Mouse (Mus musculus) adrenal gland, postnatal 14 days (tissue): ENCODE measurements around the gene Clec1b. TPM values are rescaled to one million over a fixed set of nuclear protein-coding genes. Genes with fewer than 3 reads are reported as not detected.
A peak's percentile ranks its signal among the peaks of the same experiment; 100 is the strongest.

Source experiments
- DNase-seq: peaks from one replicate; pipeline ENCODE4 v3.0.0; 2021; ENCODE audit warnings: mixed read lengths
- total RNA-seq: library from RNA; stranded (reverse); gene quantifications from 2 replicates; pipeline ENCODE4 v1.2.3, GENCODE M21; 2021

Clec1b gene
- total RNA-seq, 1 experiment from 2014 or later, result 3.1 TPM

DNA sequence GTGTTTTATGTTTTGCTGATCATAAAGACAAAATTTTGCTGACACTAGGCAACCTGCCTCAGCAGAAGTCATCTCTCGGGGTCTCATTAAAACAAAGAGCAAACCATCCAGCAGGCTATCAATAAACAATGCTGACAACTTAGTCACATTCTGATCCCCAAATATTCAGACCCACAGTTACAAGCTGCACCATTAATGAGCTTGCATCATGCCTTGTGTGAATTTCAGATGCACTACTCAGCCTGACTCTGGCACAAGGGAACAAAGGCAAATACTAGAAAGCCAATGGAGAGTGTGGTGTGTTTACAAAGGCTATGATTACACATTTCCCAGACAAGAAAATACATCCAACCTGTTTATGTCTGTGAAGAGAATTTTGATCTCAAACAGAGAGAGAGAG, 17.1 kb downstream of the Clec1b start:
- no peak for DNase-seq

- no peak for DNase-seq
Measured at GRCm38 (mm10) chr6:129422311-129422710, 25.2 kb downstream of the Clec1b start.

GRCm38 (mm10) chr6:129423040-129423733, 26.1 kb downstream of the Clec1b start:
- peak; percentile 21 for DNase-seq

DNA sequence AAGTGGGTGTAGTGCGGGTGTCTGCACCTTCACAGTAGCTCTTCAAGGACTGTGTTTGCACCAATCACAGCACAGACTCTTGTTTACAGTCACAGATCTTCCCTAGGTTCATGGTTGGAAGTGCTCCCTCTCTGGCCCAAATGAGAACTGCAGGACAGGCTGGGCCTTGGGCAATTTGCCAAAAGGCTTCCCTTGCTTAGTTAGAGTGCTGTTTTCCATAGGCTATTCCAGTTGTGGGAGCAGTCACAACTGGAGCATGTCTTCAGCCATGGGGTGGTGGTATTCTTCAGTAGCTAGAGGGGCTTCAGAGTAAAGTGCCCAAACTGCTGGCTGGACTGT, 26.6 kb downstream of the Clec1b start:
- peak; percentile 88 for DNase-seq

DNA sequence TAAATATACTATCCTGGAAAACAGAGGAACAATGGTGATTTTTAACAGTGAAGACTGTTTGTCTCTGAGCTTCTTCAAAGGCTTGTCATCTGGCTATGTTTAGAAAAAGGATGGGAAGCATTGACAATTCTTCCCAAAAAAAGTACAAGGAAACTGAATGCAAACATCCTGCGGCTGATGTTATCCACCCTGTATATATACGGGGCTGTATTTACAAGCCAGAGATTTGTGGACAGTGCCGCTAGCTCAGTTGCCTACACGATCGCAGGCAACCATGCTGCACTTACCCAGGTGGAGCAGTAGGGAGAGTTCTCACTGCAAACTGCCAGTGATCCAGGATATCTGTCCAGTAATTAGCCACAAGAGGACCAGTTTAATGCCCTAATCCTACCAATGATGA, 28.1 kb downstream of the Clec1b start:
- DNase-seq, result no peak

DNA sequence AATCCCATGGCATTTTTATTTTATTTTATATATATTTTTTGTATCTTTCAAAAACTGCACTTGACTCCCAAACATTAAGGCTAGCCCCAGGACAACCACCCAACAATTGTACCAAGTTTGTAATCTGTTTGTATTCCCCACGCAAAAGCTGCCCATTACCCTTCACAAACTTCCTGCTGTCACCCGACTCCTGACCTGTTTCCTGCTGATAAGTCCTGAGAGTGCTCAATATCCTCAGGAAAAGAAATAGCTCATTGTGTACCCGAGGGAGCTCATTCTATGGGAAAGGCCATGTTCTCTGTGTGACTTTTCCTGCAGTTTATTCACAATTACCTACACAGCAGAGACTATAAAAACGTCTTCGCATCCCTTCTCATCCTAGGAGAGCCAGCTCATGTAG, 28.7 kb downstream of the Clec1b start:
- DNase-seq, result peak; percentile 37

DNA sequence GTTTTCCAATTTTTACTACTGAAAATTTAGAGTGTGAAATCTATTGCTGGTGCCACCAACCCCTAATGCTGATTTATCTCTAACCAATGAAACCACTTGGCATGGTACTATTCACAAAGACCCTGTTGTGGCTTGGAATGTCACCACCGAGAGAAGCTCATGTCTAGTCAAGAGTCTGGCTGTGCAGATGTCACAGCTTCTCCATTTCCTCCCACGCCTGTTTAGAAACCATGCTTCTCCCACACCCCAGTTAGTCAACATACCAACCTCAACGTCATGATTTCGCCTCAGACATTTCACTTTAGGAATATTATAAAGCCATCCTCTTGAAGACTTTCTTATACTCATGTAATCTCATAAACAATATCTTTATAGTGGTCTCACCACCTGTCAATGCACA, 30.2 kb downstream of the Clec1b start:
- no peak for DNase-seq

DNA sequence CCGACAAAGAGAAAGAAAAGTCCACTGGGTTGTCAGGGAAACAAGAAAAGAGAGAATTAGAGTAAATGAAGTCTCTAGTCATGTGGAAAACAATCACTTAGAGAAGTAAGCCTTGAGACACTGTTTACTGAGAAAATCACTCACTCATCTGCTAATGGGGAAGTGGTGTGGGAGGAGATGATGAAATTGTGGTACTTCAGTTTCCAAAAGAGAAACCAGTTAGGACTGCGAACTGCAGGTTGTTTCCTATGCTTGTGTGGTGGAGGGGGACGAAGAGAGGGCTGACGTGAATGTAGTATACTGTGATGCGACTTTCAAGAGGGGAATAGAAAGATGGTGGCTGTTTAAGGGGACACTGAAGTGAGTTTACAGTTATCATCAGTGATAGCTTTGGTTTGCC, 37.1 kb downstream of the Clec1b start:
- DNase-seq, result no peak

DNA sequence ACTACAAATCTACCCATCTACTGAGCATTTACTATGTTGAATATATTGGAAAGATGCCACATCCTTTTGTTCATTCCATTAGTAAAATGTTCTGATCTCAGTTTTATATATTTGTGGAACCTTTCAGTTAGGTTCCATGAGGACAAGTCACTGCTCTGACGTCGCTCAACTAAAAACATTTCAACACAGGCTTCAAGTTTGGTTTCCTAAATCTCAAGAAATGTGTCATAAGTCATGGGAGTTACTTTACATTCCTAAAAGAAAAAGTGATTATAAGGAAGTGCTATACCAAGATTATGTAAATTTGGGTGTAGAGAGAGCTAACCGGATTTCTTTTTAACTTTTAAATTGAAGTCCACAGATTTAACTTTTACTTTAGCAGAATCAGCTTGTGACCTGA, 38.9 kb downstream of the Clec1b start:
- no peak for DNase-seq

DNA sequence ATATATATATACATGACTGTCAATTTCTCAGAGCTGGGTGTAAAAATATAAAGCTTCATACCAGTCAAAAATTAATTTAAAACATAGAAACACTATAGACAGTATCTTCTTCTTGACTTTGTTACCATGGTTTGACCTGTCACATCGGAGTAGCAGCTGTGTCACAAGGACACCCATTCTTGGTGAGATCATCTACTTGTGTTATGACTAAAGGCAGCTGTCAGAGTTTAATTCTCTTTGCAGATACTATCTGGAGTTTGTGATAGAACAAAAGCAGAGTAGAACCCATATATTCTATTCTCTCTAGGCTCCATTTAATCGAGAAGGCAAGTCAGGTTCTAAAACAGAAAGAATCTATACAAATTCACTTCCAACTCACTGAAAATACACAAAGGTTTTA, 40.9 kb downstream of the Clec1b start:
- DNase-seq, result no peak

DNA sequence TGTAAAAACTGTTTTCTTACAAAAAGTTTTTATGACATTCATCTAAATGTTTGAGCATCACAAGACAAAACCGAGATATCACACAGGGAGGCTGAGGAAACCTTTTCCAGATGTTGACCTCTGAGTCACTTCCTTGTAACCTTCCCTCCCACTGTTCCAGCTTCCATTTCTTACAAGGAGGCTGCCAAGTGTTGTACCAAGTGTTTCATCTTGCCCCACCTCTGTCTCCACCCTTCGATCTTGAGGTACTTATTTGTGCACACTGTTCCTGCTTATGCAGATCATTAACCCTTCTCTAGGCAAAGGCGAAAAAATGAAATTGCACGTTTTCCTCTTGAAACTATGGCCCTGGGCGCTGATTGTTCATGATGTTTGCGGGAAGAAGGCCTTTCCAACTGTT, 52.6 kb downstream of the Clec1b start:
- no peak for DNase-seq

GRCm38 (mm10) chr6:129451411-129452039, 54.4 kb downstream of the Clec1b start, which contains the start of gene Clec1a:
Clec1a (minus strand) TSS chr6:129452000.
- peak; percentile 40 for DNase-seq

Other genes starting within 250 kb of the Clec1b start
- 86.4 and 109 TPM in 2 replicates for gene Clec2d, start 216.7 kb upstream of the Clec1b start, total RNA-seq
- gene Cd69, start 121.9 kb upstream of the Clec1b start, total RNA-seq, result 0.56 and 4.0 TPM in 2 replicates
- not detected in 2 replicates for gene 4922502D21Rik, start 65.5 kb upstream of the Clec1b start, total RNA-seq
- gene Clec12a, start 54.6 kb upstream of the Clec1b start, total RNA-seq, result 0.67 and 0.79 TPM in 2 replicates
- 0.26 TPM in 1 of 2 replicates, not detected in the other for gene Clec12b, start 11.4 kb upstream of the Clec1b start, total RNA-seq
- gene Clec9a, start 11.6 kb downstream of the Clec1b start, total RNA-seq, result 0.82 and 1.4 TPM in 2 replicates
- gene Clec1a, start 54.7 kb downstream of the Clec1b start, total RNA-seq, result 7.9 and 14.0 TPM in 2 replicates
- 1.1 TPM in 1 of 2 replicates, not detected in the other for gene Olr1, start 109.9 kb downstream of the Clec1b start, total RNA-seq
- gene Tmem52b, start 115.3 kb downstream of the Clec1b start, total RNA-seq, result not detected in 2 replicates
- gene Gabarapl1, start 135.9 kb downstream of the Clec1b start, total RNA-seq, result 216 and 263 TPM in 2 replicates
- gene Klre1, start 180.6 kb downstream of the Clec1b start, total RNA-seq, result not detected in 2 replicates
- gene Klrd1, start 194.5 kb downstream of the Clec1b start, total RNA-seq, result 3.0 TPM in 1 of 2 replicates, not detected in the other
- 1.5 TPM in 1 of 2 replicates, not detected in the other for gene Klrk1, start 226.6 kb downstream of the Clec1b start, total RNA-seq
- gene Klrc3, start 246.0 kb downstream of the Clec1b start, total RNA-seq, result not detected in 2 replicates